Mouse (Mus musculus) midbrain, postnatal 0 days (tissue): Measurements from ENCODE around the gene Adamts4. TPM values are rescaled to one million over a fixed set of nuclear protein-coding genes. Genes with fewer than 3 reads are reported as not detected.
A peak's percentile ranks its signal among the peaks of the same experiment; 100 is the strongest.

Experiments
- ATAC-seq: fragments of 200-750 bp; cut with Nextera tagmentation; 2 replicates; pipeline ENCODE4 v1.8.0; 2017; ENCODE audit warnings: moderate number of reproducible peaks, mild to moderate bottlenecking, moderate TSS enrichment, moderate library complexity; ENCODE audit not compliant: low FRiP score
- DNase-seq: peaks from one replicate; pipeline ENCODE4 v3.0.0-alpha.2; 2015; ENCODE audit warnings: low spot score
- H3K27ac ChIP-seq: fragments of 300-500 bp; sonication (generic); 2 replicates; pipeline ENCODE4 v1.5.1; 2014; ENCODE audit warnings: low read depth, mild to moderate bottlenecking, low read length, mixed read lengths
- H3K27me3 ChIP-seq: fragments of 300-500 bp; sonication (generic); 2 replicates; pipeline ENCODE4 v1.6.1; 2014; ENCODE audit warnings: low read length, control low read depth, mixed read lengths; ENCODE audit not compliant: insufficient read depth
- H3K36me3 ChIP-seq: fragments of 300-500 bp; sonication (generic); 2 replicates; pipeline ENCODE4 v1.6.1; 2014; ENCODE audit warnings: low read length, control low read depth, mixed read lengths; ENCODE audit not compliant: insufficient read depth
- H3K4me1 ChIP-seq: fragments of 300-500 bp; sonication (generic); 2 replicates; pipeline ENCODE4 v1.6.1; 2014; ENCODE audit warnings: mild to moderate bottlenecking, control low read depth, antibody characterized with exemption, low read length, mixed read lengths; ENCODE audit not compliant: insufficient read depth
- H3K4me2 ChIP-seq: fragments of 300-500 bp; sonication (generic); 2 replicates; pipeline ENCODE4 v1.6.1; 2014; ENCODE audit warnings: low read depth, mild to moderate bottlenecking, low read length, mixed read lengths; ENCODE audit not compliant: poor library complexity, severe bottlenecking
- H3K4me3 ChIP-seq: fragments of 300-500 bp; sonication (generic); 2 replicates; pipeline ENCODE4 v1.5.1; 2014; ENCODE audit warnings: low read depth, mild to moderate bottlenecking, low read length, moderate library complexity
- H3K9ac ChIP-seq: fragments of 300-500 bp; sonication (generic); replicated peaks from 2 replicates; pipeline ENCODE4 v1.6.1; 2014; ENCODE audit warnings: mild to moderate bottlenecking, low read length, moderate library complexity, mixed read lengths; ENCODE audit not compliant: poor library complexity, severe bottlenecking
- H3K9me3 ChIP-seq: fragments of 300-500 bp; sonication (generic); 2 replicates; pipeline ENCODE4 v1.6.1; 2016; ENCODE audit warnings: low read length, control low read depth
- CTCF ChIP-seq: IDR thresholded peaks from 2 replicates; pipeline ENCODE4 v1.5.1; 2016; ENCODE audit warnings: antibody characterized with exemption, mild to moderate bottlenecking
- WGBS: fragments of 180-500 bp; shearing (Covaris S2); extraction: QIAGEN DNeasy Blood & Tissue Kit; methylation state at CpG from one replicate; pipeline ENCODE4 v1.1.7; 2014; 5-methylcytosine and 5-hydroxymethylcytosine counted together
- polyA plus RNA-seq: library from polyadenylated mRNA; unstranded; fragments of >200 nt; fragmentation: Nextera tagmentation; extraction: Ambion mirVana; gene quantifications from 2 replicates; pipeline ENCODE4 v1.2.1, GENCODE M21; 2015
- total RNA-seq: library from RNA; depleted of rRNA; stranded (reverse); fragments of >200 nt; gene quantifications from 2 replicates; pipeline ENCODE4 v1.2.3, GENCODE M21; 2014

Gene Adamts4
- total and polyA plus RNA-seq, 2 experiments from 2014 or later, result 4.2 to 8.2 TPM

DNA sequence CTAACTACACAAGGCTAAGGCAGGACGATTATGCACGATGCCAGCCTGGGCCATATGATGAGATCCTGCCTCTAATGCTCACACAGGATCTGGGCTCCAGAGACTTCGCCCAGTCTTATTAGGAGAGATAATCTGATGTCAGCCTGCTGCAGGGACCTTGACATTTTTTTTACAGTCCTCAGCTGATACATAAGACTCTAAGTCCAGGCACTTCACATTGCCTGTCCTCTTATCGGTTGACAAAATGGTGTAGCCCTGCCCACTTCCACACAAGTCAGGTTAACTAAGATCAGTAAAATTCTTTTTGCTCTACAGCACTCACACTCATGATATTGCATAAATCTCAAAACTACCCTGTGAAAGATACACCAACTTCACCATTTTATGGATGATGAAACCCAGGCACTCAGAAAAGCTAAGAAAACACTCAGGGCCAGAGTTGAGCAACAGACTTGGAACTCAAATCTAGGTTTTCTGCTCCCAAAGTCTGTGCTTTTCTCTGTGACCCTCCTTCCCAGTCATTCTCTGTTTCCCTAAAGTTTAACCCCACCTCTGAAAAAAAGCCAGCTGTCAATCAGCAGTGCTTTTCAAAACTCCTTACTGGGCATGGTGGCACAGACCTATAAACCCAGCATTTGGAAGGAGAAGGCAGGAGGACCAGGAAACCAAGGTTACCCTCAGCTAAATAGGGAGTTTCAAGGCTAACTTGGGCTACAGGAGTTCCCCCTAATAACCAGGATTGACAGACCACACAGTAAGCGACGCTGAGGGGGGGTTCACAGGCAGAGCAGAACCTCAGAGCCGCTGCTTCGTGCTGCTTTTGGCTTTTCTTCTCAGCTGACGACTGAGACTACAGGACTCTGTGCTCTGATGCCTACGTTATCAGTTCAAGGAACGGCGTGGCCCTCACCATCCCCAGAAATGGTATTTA, 17.2 kb upstream of the Adamts4 start:
- no peak overlapping the region for H3K9ac ChIP-seq
- DNase-seq, result no peak
- no peaks in the 10 kb centered on the region for H3K27me3 ChIP-seq
- no peaks in the 10 kb centered on the region for H3K4me1 ChIP-seq
- peaks cover 41% of the 10 kb centered on the region for H3K36me3 ChIP-seq
- ATAC-seq, result no peak
- H3K4me3 ChIP-seq, result no peak overlapping the region
- no peak overlapping the region for H3K4me2 ChIP-seq
- no peaks in the 10 kb centered on the region for H3K9me3 ChIP-seq
- no peak for TF ChIP-seq CTCF
- no peak overlapping the region for H3K27ac ChIP-seq
- 82% methylated on average over 12 of the region's 12 CpGs for WGBS

DNA sequence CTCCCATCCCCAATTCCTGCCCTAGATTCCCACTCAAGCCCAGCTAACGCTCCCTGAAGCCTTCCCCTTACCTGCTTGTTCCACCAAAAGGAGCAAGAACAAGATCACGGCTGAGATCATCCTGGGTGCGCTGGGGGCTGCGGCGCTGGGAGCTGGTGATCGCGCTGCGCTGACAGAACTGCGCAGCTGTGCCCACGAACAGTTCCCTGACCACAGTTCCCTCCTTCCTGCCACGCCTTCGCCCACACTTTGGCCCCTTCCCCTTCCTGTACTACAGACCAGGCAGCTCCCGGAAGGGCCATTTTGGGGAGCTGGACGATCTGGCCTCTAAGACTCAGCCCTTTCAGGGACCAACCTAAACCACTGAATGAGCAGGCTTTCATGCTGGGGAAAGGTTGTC, 16.1 kb upstream of the Adamts4 start, which contains the start of gene Fcer1g:
Gene Fcer1g, minus strand, starts transcription at position 240 of the 400 bp plus-strand sequence.
- no peak within 1 kb of the TSS for H3K4me3 ChIP-seq
- no peaks in the 10 kb centered on the region for H3K4me1 ChIP-seq
- H3K27me3 ChIP-seq, result no peaks in the 10 kb centered on the region
- no peak for TF ChIP-seq CTCF
- no peaks in the 10 kb centered on the region for H3K9me3 ChIP-seq
- H3K36me3 ChIP-seq, result peaks cover 51% of the 10 kb centered on the region
- no peak for DNase-seq
- no peak within 1 kb of the TSS for H3K27ac ChIP-seq
- H3K4me2 ChIP-seq, result no peak within 1 kb of the TSS
- H3K9ac ChIP-seq, result no peak within 1 kb of the TSS
- 89% methylated on average over 14 of the region's 14 CpGs for WGBS
- no peak for ATAC-seq

- no peak for ATAC-seq
- TF ChIP-seq CTCF, result no peak
- whole genome bisulfite sequencing, result 91% methylated on average over 4 of the region's 4 CpGs
Observed at GRCm38 (mm10) chr1:171234538-171234937, 15.7 kb upstream of the Adamts4 start.

DNA sequence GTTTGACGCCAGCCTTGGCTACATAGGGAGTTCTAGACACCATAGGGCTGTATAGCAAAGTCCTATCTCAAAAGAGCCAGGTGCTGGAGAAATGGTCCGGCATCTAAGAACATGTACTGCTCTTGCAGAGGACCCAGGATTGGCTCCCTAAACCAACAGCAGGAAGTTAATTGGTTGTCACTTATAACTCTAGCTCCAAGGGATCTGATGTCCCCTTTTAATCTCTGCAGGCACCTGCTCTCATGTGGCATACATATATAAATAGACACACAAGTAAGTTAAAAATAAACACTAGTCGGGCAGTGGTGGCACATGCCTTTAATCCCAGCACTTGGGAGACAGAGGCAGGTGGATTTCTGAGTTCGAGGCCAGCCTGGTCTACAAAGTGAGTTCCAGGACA, 14.4 kb upstream of the Adamts4 start:
- Histone ChIP-seq H3K27ac (no peak overlapping the region), H3K4me3 (no peak overlapping the region), H3K9ac (no peak overlapping the region), H3K36me3 (peaks cover 62% of the 10 kb centered on the region), H3K9me3 (no peaks in the 10 kb centered on the region), H3K4me1 (no peaks in the 10 kb centered on the region), H3K27me3 (no peaks in the 10 kb centered on the region), H3K4me2 (no peak overlapping the region)
- no peak for DNase-seq
- WGBS, result 89% methylated on average over 4 of the region's 4 CpGs
- no peak for TF ChIP-seq CTCF
- ATAC-seq, result no peak

More at GRCm38 (mm10) chr1:171234538-171234937, 15.7 kb upstream of the Adamts4 start:
- H3K4me2 ChIP-seq, result no peak overlapping the region
- H3K4me1 ChIP-seq, result no peaks in the 10 kb centered on the region
- no peak for DNase-seq
- no peak overlapping the region for H3K9ac ChIP-seq
- H3K9me3 ChIP-seq, result no peaks in the 10 kb centered on the region
- peaks cover 53% of the 10 kb centered on the region for H3K36me3 ChIP-seq
- H3K4me3 ChIP-seq, result no peak overlapping the region
- H3K27ac ChIP-seq, result no peak overlapping the region
- H3K27me3 ChIP-seq, result no peaks in the 10 kb centered on the region

GRCm38 (mm10) chr1:171237438-171237837, 12.8 kb upstream of the Adamts4 start:
- Histone ChIP-seq H3K4me3 (no peak overlapping the region), H3K36me3 (peaks cover 68% of the 10 kb centered on the region), H3K27me3 (no peaks in the 10 kb centered on the region), H3K4me1 (no peaks in the 10 kb centered on the region), H3K9ac (no peak overlapping the region), H3K4me2 (no peak overlapping the region), H3K27ac (no peak overlapping the region), H3K9me3 (no peaks in the 10 kb centered on the region)
- DNase-seq, result no peak
- ATAC-seq, result no peak
- 84% methylated on average over 6 of the region's 6 CpGs for WGBS
- TF ChIP-seq CTCF, result no peak

DNA sequence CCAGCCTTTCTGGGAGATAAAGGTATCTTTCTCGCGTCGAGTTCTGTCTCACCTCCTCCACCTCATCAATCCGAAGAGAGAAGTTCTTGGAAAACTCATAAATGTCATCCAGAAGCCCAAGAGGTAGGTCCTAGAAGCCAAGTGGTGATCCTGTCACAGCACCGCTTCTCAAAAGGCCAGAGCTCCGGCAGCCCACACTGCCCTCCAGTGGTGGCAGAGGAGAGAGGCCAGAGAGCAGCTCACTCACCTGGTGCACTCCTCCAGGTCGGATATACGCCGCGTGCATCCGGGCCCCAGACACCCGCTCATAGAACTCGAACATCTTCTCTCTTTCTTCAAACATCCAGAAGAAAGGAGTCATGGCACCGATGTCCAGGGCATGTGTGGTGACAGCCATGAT, 11.8 kb upstream of the Adamts4 start:
- Histone ChIP-seq H3K27me3 (no peaks in the 10 kb centered on the region), H3K36me3 (peaks cover 69% of the 10 kb centered on the region), H3K9me3 (no peaks in the 10 kb centered on the region), H3K4me2 (no peak overlapping the region), H3K27ac (no peak overlapping the region), H3K4me1 (no peaks in the 10 kb centered on the region), H3K9ac (no peak overlapping the region), H3K4me3 (no peak overlapping the region)
- peak; percentile 79 for TF ChIP-seq CTCF
- peak; percentile 57 for DNase-seq
- no peak for ATAC-seq
- 67% methylated on average over 14 of the region's 14 CpGs for WGBS
